Mouse (Mus musculus) neutrophil, adult 5-6 weeks (primary cell): ENCODE measurements at regions not wholly inside any gene's neighbourhood (a gene's known extent, or its start where the extent isn't known, plus 50 kb on each side); places are given as distances from the start of the nearest gene placed in this dataset.

Source experiments
- ATAC-seq: fragments of 151-379, 151-347 bp; 2 replicates; pipeline ENCODE4 v1.8.0; 2017; ENCODE audit warnings: mild to moderate bottlenecking, moderate TSS enrichment; ENCODE audit not compliant: insufficient number of reproducible peaks, poor library complexity, low FRiP score, severe bottlenecking; ENCODE audit errors: extremely low read depth

GRCm38 (mm10) chr17:27323513-27323912 lies 119.2 kb upstream of the Lemd2 start:
- no peak for ATAC-seq

GRCm38 (mm10) chr17:27322891-27323509 lies 118.7 kb upstream of the Lemd2 start:
- no peak for ATAC-seq

GRCm38 (mm10) chr17:27318969-27319695 lies 114.9 kb upstream of the Lemd2 start:
- ATAC-seq, result no peak

- no peak for ATAC-seq
Observed at GRCm38 (mm10) chr17:27317576-27318277, 113.5 kb upstream of the Lemd2 start.

GRCm38 (mm10) chr17:27316711-27317575 lies 112.7 kb upstream of the Lemd2 start:
- ATAC-seq, result no peak

GRCm38 (mm10) chr17:27315947-27316628 lies 111.8 kb upstream of the Lemd2 start:
- no peak for ATAC-seq

- no peak for ATAC-seq
Observed at GRCm38 (mm10) chr17:27315428-27315827, 111.2 kb upstream of the Lemd2 start.

- ATAC-seq, result no peak
Observed at GRCm38 (mm10) chr17:27314821-27315392, 110.6 kb upstream of the Lemd2 start.

GRCm38 (mm10) chr17:27308933-27309332 lies 104.7 kb upstream of the Lemd2 start:
- no peak for ATAC-seq

- ATAC-seq, result no peak
Observed at GRCm38 (mm10) chr17:27304842-27305241, 100.6 kb upstream of the Lemd2 start.

- no peak for ATAC-seq
Observed at GRCm38 (mm10) chr17:27303633-27304479, 99.6 kb upstream of the Lemd2 start.

GRCm38 (mm10) chr17:27303061-27303460 lies 98.8 kb upstream of the Lemd2 start:
- ATAC-seq, result no peak

GRCm38 (mm10) chr17:27301376-27301775 lies 97.1 kb upstream of the Lemd2 start:
- ATAC-seq, result no peak

- no peak for ATAC-seq
Observed at GRCm38 (mm10) chr17:27299297-27299696, 95.0 kb upstream of the Lemd2 start.

- no peak for ATAC-seq
Observed at GRCm38 (mm10) chr17:27298351-27298750, 94.1 kb upstream of the Lemd2 start.

- ATAC-seq, result no peak
Observed at GRCm38 (mm10) chr17:27296156-27296555, 91.9 kb upstream of the Lemd2 start.

- no peak for ATAC-seq
Observed at GRCm38 (mm10) chr17:27294208-27294604, 89.9 kb upstream of the Lemd2 start.
